Mouse (Mus musculus) spleen, postnatal 36 days (tissue): ENCODE data around the gene Lrrtm3.

ENCODE experiments used
- DNase-seq, 2 experiments: peaks; one replicate each; pipeline ENCODE4 v3.0.0; 2022; ENCODE audit warnings: low spot score in 2 of 2, mixed read lengths in 1 of 2

Lrrtm3 gene

GRCm38 (mm10) chr10:64041892-64042291, 48.2 kb downstream of the Lrrtm3 start:
- DNase-seq, result no peak

GRCm38 (mm10) chr10:64041218-64041617, 48.9 kb downstream of the Lrrtm3 start:
- DNase-seq, result no peak

DNA sequence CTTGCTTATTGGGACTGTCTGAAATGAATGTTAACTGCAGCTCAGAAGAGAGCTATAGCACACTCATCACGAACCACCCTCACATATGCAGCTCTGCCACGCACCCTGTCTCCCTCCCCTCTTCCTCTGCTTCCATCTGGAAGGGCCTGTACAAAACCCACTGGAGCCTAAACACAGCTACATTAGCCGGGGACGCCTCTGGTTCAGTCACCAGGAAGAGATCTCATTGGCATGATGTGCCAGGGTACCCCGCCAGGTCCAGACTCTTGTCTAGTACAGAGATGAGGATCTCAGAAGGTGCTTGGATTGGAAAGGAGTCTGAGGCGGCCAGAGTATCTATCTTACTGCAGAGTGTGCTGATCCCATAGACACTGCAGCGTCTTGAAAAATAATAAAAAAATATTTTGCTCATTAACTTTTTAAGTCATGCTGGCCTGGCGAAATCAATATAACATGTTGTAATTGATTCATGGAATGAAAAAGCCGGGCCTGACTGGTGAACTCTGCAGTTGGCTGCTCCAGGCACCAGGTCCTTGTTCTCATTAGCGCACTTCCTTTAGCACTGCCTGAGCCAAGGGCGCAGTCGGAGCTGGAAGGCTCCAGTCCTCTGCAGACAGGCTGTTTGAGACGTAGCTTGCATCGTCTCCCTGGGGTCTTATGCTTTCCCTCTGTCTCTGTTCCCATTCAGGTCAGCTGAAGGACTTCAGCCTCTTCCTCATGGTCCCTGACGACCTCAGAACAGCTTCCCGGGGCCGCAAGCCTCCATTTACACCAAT, 50.1 kb downstream of the Lrrtm3 start:
- no peak for DNase-seq

DNA sequence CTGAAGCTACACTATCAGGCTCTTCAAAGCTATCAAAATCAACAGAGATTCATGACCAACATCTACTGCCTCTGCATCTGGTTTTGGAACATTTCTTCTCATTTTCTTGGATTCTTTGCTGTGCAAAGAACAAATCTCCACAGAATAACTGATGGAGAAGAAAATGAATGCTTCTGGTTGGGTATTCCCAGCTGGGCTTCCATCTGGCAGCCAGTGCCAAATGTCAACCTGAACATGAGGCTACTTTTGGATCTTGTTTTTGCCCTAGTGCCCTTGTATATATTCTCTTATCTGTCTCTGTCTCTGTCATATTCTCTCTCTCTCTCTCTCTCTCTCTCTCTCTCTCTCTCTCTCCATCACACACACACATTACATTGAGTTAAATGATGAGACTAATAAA, 59.2 kb downstream of the Lrrtm3 start:
- DNase-seq, result no peak

DNA sequence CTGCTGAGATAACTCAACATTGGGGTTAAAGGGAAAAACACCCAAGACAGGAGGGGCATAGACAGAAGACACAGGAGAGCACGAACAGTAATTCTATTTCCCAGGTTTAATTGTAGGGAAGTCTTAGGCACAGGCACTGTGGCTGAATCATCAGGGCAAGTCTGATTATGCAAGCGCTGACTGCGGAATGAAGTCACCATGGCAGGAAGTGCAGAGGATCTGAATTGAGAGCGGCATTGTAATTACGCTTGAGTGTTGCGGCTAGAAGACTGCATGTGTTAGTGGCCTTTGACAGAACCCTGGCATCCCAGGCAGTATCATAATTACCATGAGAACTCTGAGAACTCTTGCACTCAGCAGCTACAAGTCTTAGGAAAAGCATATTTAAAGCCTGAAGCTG, 66.7 kb downstream of the Lrrtm3 start:
- no peak for DNase-seq

DNA sequence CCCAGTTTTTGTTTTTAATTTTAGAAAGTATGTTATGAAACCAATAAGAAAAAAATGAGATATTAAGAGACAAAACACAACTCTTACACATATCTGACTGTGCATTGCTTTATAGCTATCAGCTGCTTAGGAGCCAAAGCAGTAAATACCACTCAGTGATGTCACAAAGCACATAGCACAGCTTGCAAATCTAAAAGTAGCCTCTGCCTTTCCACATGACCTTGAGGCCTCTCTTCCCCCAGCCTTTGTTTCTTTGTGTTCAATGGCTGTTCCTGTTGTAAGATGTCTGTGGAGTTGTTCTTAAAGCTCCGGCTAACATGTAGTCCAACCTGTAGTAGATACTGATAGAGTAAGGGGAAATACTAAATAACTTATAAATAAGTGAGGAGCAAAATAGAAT, 69.7 kb downstream of the Lrrtm3 start:
- DNase-seq, result no peak

DNA sequence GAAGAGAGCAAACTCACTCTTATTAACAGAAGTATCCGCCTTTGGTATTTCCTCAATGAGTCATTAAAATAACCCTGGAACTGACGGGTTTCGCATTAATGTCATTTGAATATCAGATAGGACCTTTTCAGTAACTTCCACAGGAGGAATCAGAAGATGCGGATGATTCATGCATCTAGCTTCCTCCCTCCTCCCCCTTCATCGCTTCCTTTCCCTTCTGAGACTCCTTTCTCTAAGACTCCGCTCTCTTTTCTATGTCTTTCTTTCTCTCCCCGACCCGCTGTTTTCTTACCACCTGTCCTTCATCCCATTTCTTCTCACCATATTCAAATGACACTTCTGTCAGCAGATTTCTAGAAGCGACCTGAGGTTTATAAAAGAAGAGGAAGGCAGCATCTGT, 88.1 kb downstream of the Lrrtm3 start:
- DNase-seq, result no peak

DNA sequence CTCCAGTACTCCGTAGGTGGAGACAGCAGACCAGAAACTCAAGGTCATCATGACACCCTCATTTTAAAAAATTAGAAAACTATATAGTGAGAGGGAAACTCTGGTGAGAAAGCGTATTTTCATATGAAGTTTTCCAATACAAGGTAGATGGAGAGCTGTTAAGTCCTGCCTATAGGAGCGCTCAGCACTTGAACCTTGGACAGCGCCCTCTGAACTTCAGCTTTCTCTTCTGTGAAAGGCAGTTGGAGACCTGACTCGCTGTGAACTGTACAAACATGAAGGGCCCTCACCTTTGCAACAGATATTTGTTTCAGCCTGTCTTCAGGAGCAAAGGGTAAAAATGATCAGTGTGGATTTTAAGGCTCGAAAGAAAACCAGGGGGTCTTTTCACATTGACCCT, 88.5 kb downstream of the Lrrtm3 start:
- DNase-seq, result no peak

GRCm38 (mm10) chr10:63994251-63994650, 95.8 kb downstream of the Lrrtm3 start:
- no peak for DNase-seq

- DNase-seq, result no peak
These were observed 104.5 kb downstream of the Lrrtm3 start for GRCm38 (mm10) chr10:63985576-63985975.

- no peak for DNase-seq
These were observed 110.7 kb downstream of the Lrrtm3 start for GRCm38 (mm10) chr10:63979410-63979809.

GRCm38 (mm10) chr10:63978969-63979368, 111.1 kb downstream of the Lrrtm3 start:
- no peak for DNase-seq

DNA sequence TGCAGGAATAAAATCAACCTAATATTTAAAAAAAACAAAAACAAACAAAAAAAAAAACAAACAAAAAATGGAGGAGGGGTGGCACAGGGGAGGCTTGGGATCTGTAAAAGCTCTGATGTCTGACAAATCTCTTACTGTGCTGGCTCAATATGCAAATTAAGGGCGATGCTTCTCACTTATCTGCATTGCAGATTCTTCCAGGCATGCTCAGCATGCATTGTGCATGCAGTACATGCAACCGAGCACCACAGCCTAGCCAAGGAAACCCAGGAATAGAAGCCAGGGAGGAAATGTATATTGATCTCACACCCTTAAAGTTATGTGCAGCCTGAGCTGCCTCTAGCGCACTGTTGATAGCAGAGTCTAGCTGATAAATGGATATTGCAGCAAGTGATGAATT, 111.5 kb downstream of the Lrrtm3 start:
- DNase-seq, result no peak

DNA sequence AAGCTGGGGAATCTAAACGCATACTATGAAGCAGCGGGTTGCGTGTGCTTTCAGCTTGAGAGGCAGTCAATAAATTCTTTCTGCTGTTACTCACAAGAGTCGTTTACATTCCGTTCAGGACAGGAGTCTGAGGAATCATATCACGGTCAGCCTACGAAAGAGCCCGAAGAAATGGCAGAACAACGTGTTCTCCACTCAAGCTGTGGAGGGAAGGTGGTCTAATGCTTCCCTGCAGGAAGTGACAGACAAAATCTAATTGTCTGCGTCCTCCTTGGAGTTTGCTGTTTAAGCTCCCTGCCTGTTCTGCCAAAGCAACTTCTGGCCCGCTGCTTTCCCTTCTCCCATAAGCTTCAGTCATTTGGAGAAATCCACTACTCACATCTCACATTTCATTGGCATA, 112.0 kb downstream of the Lrrtm3 start:
- no peak for DNase-seq

GRCm38 (mm10) chr10:63972300-63972699, 117.8 kb downstream of the Lrrtm3 start:
- no peak for DNase-seq

DNA sequence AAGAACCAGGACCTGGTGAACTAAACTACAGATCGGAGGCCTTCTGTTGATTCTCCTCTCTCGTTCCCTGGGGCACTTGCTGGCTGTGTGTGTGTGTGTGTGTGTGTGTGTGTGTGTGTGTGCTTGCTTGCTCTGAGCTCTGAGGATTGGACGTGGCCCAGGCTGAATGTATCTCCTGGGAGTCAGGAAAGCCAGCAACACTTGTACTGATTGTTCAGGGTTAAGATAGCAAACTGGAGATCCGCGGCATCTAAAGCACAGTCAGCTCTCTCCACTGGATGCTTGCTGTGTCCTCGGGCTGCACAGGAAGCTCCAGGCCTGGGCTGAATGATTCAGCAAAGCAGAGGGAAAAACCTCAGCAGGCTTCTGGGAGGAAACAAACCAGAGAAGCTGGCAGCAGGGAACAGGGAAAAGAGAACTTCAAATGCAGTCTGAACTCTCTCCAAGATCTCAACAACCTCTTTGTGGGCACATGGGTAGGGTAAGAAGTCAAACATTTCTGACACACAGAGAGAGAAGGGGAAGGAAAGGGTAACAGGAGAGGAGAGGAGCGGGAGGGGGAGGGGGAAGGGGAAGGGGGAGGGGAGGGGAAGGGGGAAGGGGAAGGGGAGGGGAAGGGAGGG, 135.7 kb downstream of the Lrrtm3 start:
- no peak for DNase-seq

DNA sequence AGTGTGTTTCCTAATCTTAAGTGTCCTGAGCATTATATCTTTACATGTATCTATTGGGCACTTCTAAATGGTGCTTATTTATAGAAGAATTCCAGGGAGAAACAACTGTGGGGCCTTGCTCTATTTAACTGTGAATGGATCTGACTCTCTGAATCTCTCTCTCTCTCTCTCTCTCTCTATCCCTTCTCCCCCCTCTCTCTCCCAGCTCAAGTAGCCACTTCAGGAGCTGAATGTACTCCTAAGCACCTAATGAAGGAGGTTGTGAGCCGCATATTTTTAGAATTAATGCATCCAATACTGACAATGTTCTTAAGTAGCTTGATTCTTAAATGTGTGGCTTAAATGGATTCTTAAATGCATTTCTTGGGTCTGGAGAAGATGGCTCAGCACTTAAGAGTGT, 138.6 kb downstream of the Lrrtm3 start:
- DNase-seq, result no peak

- no peak for DNase-seq
These were observed 139.2 kb downstream of the Lrrtm3 start for GRCm38 (mm10) chr10:63950867-63951266.

DNA sequence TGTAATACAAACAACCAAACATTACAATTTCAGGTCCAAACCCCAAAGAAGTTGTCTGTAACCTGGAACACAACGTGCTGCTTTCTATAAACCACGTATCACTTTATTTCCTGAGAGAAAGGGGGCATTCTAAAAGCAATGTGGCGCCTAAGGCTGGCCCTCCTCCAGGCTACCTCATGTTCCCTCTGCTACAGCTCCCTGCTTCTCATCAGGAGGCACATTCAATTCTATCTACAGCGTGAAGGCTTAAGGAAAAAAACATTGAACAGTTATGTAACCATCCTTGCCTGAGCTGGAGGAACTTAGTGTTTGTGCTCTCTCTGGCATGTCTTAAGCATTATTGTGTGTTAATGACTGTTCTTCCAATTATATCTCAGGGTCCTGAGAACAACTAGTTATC, 142.8 kb downstream of the Lrrtm3 start:
- no peak for DNase-seq

DNA sequence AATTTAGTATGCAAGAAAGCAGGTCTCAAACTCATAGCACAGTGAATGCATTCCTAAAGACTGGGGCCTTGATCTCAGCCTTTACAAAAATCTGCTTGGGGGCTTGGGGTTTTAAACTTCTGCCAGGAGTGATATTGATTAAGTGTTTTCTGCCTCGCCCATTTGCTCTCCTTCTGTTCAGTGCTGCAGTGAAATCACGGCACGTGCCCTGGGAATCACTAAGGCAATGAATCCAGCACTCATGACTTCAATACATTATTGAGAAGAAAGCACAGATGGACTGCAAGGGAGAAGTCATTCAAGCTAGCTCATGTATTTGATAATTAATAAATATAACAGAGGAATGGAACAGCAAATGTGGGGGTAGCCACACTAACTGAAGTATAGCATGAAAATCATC, 144.5 kb downstream of the Lrrtm3 start:
- no peak for DNase-seq

- DNase-seq, result no peak
These were observed 156.1 kb downstream of the Lrrtm3 start for GRCm38 (mm10) chr10:63933946-63934345.

DNA sequence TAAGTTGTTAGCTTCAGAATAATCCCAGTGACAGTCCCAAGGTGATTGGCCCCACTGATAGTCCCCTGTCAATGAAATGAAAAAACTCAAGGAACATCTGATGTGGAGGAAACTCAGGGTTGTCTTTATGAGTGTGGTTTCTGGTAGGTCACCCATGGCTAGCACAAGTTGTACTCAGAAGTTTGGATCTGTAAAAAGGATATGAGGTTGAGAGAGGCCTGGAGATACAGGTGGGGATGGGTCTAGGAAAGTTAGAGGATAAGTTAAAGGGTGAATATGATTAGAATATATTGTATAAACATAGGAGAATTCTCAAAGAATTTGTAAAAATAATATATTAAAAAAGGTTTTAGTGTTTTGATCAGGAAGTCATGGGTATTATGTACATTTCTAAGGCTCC, 162.7 kb downstream of the Lrrtm3 start, which contains the start of gene Gm10118:
TSS of gene Gm10118 (minus strand) at position 101 of the 400 bp plus-strand sequence.
- no peak for DNase-seq

- no peak for DNase-seq
These were observed 181.2 kb downstream of the Lrrtm3 start for GRCm38 (mm10) chr10:63908878-63909277.
